Mouse (Mus musculus): ENCODE results near the gene Rpn1.

The Rpn1 gene

DNA sequence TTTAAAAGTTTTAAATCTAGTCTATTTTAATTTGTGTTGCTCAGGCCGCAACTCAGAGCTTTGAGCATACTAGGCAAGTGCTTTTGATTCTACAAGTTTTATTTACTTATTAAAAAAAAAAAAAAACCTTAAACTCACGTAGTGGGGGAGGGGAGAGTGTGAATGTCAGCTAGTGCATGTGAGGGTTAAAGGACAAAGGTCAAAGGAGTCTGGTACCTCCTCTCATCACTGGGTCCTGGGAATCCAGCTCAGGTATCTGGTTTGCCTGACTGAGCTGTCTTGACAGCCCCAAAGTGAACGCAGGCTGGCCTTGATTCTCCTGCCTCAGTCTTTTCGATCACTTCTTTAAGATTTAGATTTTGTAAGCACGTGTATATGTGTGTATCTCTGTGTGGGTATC, 28.6 kb upstream of the Rpn1 start:
- H3K36me3 ChIP-seq (ENCODE audit: control insufficient read depth, insufficient read depth, low read length, poor library complexity, severe bottlenecking), result no peaks in the 10 kb centered on the region
- no peak for DNase-seq (ENCODE audit: low read depth, low spot score)
- no peaks in the 10 kb centered on the region for H3K27me3 ChIP-seq (ENCODE audit: control insufficient read depth, insufficient read depth, low read length, poor library complexity, severe bottlenecking)

GRCm38 (mm10) chr6:88056866-88057265, 27.4 kb upstream of the Rpn1 start:
- DNase-seq (ENCODE audit: low read depth, low spot score), result no peak
- no peaks in the 10 kb centered on the region for H3K27me3 ChIP-seq (ENCODE audit: control insufficient read depth, insufficient read depth, low read length, poor library complexity, severe bottlenecking)
- no peaks in the 10 kb centered on the region for H3K36me3 ChIP-seq (ENCODE audit: control insufficient read depth, insufficient read depth, low read length, poor library complexity, severe bottlenecking)

GRCm38 (mm10) chr6:88059903-88060302, 24.4 kb upstream of the Rpn1 start:
- Histone ChIP-seq H3K36me3 (ENCODE audit: control insufficient read depth, insufficient read depth, low read length, poor library complexity, severe bottlenecking) (no peaks in the 10 kb centered on the region), H3K27me3 (ENCODE audit: control insufficient read depth, insufficient read depth, low read length, poor library complexity, severe bottlenecking) (no peaks in the 10 kb centered on the region)
- no peak for DNase-seq (ENCODE audit: low read depth, low spot score)

- no peaks in the 10 kb centered on the region for H3K36me3 ChIP-seq (ENCODE audit: control insufficient read depth, insufficient read depth, low read length, poor library complexity, severe bottlenecking)
- no peaks in the 10 kb centered on the region for H3K27me3 ChIP-seq (ENCODE audit: control insufficient read depth, insufficient read depth, low read length, poor library complexity, severe bottlenecking)
- DNase-seq (ENCODE audit: low read depth, low spot score), result peak; percentile 53
Observed at GRCm38 (mm10) chr6:88060602-88061001, 23.7 kb upstream of the Rpn1 start.

DNA sequence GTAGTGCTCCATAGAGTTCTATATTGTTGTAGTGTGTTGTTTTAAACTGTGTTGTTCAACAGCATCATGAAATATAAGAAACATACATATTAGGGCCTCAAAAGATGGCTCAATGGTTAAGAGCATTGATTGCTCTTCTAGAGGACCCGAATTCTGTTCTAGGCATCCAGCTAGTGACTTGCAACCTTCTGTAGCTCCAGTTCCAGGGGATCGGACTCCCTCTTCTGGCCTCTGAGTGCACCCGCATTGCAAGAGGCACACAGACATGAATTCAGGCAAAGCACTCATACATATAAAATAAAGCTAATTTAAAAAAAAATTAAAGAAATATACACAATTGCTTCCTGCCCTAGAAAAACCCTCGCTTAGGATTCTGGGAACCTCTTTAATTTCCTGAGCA, 22.9 kb upstream of the Rpn1 start:
- DNase-seq (ENCODE audit: low read depth, low spot score), result no peak
- Histone ChIP-seq H3K27me3 (ENCODE audit: control insufficient read depth, insufficient read depth, low read length, poor library complexity, severe bottlenecking) (no peaks in the 10 kb centered on the region), H3K36me3 (ENCODE audit: control insufficient read depth, insufficient read depth, low read length, poor library complexity, severe bottlenecking) (no peaks in the 10 kb centered on the region)

DNA sequence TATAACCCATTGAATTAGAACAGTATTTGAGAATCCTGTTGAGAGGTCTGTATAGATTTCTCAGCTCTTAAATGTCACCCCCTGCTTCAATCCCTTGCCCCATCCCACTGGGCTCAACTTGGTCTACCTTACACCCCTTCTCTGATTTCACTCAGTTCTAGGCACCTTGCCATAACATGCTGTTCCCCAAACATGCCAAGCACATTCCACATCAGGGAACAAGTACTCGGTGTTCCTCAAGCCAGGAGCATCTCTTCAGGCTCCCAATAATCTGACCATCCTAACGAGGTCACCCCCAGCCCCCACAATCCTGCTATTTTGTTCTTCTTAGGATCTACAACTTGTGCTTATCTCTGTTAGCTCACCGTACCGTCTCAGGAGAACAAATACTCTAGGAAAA, 21.9 kb upstream of the Rpn1 start:
- no peak for DNase-seq (ENCODE audit: low read depth, low spot score)
- Histone ChIP-seq H3K36me3 (ENCODE audit: control insufficient read depth, insufficient read depth, low read length, poor library complexity, severe bottlenecking) (no peaks in the 10 kb centered on the region), H3K27me3 (ENCODE audit: control insufficient read depth, insufficient read depth, low read length, poor library complexity, severe bottlenecking) (no peaks in the 10 kb centered on the region)

DNA sequence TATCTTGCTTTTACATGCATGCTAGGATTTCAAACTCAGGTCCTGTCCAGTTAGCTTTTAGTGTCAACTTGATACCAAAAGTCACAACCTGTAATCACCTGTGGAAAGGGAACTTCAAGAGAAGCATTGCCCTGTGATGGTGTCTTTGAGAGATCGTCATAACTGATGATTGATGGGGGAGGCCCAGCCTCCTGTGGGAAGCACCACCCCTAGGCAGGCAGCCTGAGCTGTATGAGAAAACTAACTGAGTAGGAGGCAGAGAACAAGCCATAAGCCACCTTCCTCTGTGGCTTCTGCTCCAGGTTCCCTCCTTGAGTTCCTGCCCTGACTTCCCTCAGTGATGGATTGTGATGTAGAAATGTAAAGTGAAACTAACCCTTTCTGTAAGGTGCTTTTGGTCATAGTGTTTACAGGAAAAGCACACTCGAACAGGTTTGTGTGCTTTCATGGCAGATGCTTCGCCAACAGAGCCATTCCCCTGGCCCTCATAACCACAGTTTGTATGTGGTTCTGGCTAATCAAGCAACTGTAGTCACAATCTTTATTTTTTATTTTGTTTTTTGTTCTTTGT, 20.1 kb upstream of the Rpn1 start:
- H3K36me3 ChIP-seq (ENCODE audit: control insufficient read depth, insufficient read depth, low read length, poor library complexity, severe bottlenecking), result no peaks in the 10 kb centered on the region
- no peaks in the 10 kb centered on the region for H3K27me3 ChIP-seq (ENCODE audit: control insufficient read depth, insufficient read depth, low read length, poor library complexity, severe bottlenecking)
- peak; percentile 43 for DNase-seq (ENCODE audit: low read depth, low spot score)

DNA sequence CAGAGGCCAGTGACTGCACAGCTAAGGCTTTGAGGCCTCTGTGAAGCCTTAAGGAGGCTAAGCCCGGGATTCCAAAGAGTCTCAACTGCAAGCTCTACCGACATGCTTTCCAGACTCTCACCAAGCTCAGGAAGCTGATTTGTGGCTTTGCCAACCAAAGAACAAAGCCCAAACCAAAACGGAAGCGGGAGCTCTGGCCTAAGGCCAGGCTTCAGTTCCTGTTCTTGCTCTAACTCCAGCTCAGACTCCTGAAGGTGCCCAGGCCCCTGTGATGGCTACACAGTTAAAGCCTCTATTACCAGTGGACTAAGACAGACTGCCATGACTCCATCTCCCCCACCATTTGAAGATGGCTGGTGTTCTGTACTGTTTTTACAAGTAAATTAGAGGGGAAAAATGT, 19.2 kb upstream of the Rpn1 start:
- peak; percentile 29 for DNase-seq (ENCODE audit: low read depth, low spot score)
- Histone ChIP-seq H3K27me3 (ENCODE audit: control insufficient read depth, insufficient read depth, low read length, poor library complexity, severe bottlenecking) (no peaks in the 10 kb centered on the region), H3K36me3 (ENCODE audit: control insufficient read depth, insufficient read depth, low read length, poor library complexity, severe bottlenecking) (no peaks in the 10 kb centered on the region)

DNA sequence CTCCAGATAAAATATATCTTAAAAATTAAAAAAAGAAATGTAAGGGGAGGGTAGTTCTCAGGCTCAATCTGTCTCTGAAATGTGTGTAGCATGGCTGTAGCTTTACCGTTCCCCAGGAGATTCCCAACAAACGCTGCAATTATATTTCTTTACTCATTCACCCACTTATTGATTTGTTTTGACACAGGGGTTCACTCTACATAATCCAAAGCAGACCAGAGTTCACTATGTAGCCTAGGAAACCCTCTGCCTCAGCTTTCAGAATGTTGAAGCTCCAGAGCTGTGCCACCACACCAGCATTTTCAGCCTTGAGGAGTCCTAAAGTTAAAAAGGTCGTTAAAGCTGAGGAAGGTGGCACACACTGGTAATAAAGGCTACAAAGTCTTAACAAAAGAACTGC, 18.3 kb upstream of the Rpn1 start:
- no peak for DNase-seq (ENCODE audit: low read depth, low spot score)
- Histone ChIP-seq H3K36me3 (ENCODE audit: control insufficient read depth, insufficient read depth, low read length, poor library complexity, severe bottlenecking) (no peaks in the 10 kb centered on the region), H3K27me3 (ENCODE audit: control insufficient read depth, insufficient read depth, low read length, poor library complexity, severe bottlenecking) (no peaks in the 10 kb centered on the region)

GRCm38 (mm10) chr6:88067722-88068121, 16.6 kb upstream of the Rpn1 start:
- Histone ChIP-seq H3K36me3 (ENCODE audit: control insufficient read depth, insufficient read depth, low read length, poor library complexity, severe bottlenecking) (no peaks in the 10 kb centered on the region), H3K27me3 (ENCODE audit: control insufficient read depth, insufficient read depth, low read length, poor library complexity, severe bottlenecking) (no peaks in the 10 kb centered on the region)
- DNase-seq (ENCODE audit: low read depth, low spot score), result no peak

GRCm38 (mm10) chr6:88068739-88069138, 15.5 kb upstream of the Rpn1 start:
- Histone ChIP-seq H3K36me3 (ENCODE audit: control insufficient read depth, insufficient read depth, low read length, poor library complexity, severe bottlenecking) (no peaks in the 10 kb centered on the region), H3K27me3 (ENCODE audit: control insufficient read depth, insufficient read depth, low read length, poor library complexity, severe bottlenecking) (no peaks in the 10 kb centered on the region)
- peak; percentile 66 for DNase-seq (ENCODE audit: low read depth, low spot score)

DNA sequence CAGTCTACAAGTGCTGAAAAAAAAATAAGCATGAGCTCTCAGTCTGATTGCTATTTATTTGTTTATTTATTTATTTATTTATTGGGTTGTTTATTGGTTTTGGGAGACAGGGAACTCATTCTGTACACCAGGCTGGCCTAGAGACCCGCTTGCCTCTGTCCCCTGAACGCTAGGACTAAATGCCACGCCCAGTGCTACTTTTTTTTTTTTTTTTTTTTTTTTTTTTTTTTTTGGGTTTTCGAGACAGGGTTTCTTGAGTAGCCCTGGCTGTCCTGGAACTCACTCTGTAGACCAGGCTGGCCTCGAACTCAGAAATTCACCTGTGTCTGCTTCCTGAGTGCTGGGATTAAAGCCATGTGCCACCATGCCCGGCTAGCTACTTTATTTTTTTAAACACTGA, 13.8 kb upstream of the Rpn1 start:
- DNase-seq (ENCODE audit: low read depth, low spot score), result no peak
- Histone ChIP-seq H3K36me3 (ENCODE audit: control insufficient read depth, insufficient read depth, low read length, poor library complexity, severe bottlenecking) (no peaks in the 10 kb centered on the region), H3K27me3 (ENCODE audit: control insufficient read depth, insufficient read depth, low read length, poor library complexity, severe bottlenecking) (no peaks in the 10 kb centered on the region)

GRCm38 (mm10) chr6:88071216-88071615, 13.1 kb upstream of the Rpn1 start:
- DNase-seq (ENCODE audit: low read depth, low spot score), result no peak
- H3K27me3 ChIP-seq (ENCODE audit: control insufficient read depth, insufficient read depth, low read length, poor library complexity, severe bottlenecking), result no peaks in the 10 kb centered on the region
- H3K36me3 ChIP-seq (ENCODE audit: control insufficient read depth, insufficient read depth, low read length, poor library complexity, severe bottlenecking), result no peaks in the 10 kb centered on the region

DNA sequence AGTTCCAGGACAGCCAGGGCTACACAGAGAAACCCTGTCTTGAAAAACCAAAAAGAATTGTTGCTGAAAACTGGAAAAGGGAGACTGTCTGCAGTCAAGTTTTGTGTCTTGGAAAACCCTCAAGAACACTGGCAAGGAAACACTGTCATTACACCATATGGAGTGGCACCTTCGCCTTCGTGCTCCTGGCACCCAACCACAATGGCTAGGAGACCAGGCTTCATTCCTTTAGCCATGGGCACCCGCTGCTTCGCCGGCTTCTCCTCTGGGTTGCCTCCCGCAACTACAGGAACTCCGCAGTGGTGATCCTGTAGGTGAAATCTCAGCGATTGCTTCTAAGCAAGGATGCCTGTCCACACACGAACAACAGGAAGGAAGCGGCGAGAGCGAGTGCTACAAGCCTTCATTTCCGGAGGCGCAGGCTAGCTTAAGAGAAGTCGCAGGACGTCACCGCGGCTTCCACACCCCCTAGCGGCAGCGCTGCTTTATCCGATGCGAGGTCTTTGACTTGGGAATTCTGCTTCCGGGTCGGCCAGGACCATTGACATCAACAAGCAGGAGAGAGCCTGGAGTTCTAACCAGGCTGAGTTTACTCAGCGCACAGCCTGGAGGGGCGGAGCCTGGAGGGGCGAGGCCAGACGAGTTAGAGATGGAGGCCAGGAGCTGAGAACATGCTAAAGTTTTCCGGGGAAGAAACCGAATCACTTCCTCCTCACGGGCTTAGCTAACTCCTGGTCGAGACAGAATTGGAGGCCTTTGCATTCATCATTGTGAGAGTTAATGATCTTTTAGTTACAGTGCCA, 9.3 kb upstream of the Rpn1 start:
- no peaks in the 10 kb centered on the region for H3K36me3 ChIP-seq (ENCODE audit: control insufficient read depth, insufficient read depth, low read length, poor library complexity, severe bottlenecking)
- peak; percentile 93 for DNase-seq (ENCODE audit: low read depth, low spot score)
- H3K27me3 ChIP-seq (ENCODE audit: control insufficient read depth, insufficient read depth, low read length, poor library complexity, severe bottlenecking), result no peaks in the 10 kb centered on the region

DNA sequence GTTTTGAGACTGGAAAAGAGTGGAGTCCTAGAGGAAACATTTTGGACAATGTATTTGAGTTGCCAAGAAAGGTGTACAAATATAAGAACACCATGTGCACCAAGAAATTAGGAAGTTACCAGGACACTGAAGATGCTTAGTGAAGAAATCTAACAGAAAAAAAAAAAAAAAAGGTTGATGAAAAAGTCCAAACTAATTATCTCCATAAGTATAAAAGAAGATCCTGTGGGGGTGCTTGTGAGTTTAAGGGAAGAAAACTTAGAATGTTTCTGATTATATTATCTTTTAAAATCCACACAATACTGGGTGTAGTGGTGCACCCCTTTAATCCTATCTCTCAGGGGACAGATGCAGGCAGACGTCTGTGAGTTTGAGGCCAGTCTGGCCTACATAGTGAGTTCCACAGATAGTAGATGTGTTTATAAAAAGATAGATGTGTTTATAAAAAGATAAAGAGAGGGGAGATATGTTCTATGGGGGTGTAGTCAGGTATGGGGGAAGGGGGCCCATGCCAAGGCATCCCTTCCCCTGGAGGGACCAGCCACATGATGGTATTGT, 8.2 kb upstream of the Rpn1 start:
- no peaks in the 10 kb centered on the region for H3K27me3 ChIP-seq (ENCODE audit: control insufficient read depth, insufficient read depth, low read length, poor library complexity, severe bottlenecking)
- DNase-seq (ENCODE audit: low read depth, low spot score), result no peak
- H3K36me3 ChIP-seq (ENCODE audit: control insufficient read depth, insufficient read depth, low read length, poor library complexity, severe bottlenecking), result no peaks in the 10 kb centered on the region

Data from splenic B cell, adult 2 months (primary cell).